Mouse (Mus musculus) natural killer cell, adult 2 months (primary cell): ENCODE data around the gene Ccdc144b.

Experiments used
- DNase-seq, 2 experiments: peaks; one replicate each; pipeline ENCODE4 v3.0.0; 2022; ENCODE audit warnings: low spot score in 2 of 2

The Ccdc144b gene

DNA sequence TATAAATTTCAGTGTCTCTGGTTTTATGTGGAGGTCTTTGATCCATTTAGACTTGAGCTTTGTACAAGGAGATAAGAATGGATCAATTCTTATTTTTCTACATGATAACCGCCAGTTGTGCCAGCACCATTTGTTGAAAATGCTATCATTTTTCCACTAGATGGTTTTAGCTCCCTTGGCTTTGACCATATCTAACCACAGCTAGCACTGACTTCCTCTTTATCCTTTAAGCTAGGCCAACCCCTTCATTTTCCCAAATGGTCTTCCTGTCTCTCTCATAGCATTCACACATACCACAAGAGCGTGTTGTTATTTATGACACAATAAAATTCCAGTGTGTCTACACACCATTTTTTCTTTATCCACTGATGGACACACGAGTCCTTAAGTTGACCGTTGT, 23.4 kb downstream of the Ccdc144b start:
- no peak for DNase-seq

DNA sequence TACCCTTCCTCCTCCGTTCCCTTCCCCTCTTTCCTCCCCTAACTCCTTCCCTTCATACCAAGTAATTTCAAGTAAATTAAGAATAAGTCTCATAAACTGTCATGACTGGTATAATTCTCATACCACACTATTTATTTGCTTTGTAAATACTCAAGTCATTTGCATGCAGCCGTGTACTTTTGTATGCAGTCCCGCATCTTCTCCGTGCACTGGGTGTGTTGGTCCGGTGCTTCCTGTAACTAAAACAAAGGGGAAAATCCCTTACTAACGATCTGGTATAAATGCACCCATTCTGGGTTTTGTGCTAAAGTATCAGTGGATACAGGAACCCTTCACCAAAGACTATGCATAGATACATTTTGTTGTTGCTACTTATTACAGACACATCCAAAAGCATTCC, 27.6 kb downstream of the Ccdc144b start:
- DNase-seq: no peak

DNA sequence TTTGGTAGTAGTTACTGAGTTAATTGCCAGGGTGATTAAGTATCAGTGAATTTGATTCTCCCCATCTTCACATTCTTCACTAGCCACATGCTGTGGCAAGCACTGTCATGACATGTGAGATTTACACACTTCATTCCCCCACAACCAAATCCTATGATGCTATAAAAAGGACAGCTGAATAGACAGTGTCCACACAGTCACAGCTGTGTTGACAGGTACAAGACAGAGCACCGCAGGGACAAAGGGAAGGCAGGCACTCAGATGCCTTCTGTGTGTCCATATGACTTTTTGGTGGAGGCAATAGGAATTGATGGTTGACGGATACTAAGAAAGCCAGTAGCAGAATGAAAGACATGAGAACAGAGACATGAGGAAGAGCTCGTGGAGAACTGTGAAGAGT, 42.1 kb downstream of the Ccdc144b start:
- no peak for DNase-seq

DNA sequence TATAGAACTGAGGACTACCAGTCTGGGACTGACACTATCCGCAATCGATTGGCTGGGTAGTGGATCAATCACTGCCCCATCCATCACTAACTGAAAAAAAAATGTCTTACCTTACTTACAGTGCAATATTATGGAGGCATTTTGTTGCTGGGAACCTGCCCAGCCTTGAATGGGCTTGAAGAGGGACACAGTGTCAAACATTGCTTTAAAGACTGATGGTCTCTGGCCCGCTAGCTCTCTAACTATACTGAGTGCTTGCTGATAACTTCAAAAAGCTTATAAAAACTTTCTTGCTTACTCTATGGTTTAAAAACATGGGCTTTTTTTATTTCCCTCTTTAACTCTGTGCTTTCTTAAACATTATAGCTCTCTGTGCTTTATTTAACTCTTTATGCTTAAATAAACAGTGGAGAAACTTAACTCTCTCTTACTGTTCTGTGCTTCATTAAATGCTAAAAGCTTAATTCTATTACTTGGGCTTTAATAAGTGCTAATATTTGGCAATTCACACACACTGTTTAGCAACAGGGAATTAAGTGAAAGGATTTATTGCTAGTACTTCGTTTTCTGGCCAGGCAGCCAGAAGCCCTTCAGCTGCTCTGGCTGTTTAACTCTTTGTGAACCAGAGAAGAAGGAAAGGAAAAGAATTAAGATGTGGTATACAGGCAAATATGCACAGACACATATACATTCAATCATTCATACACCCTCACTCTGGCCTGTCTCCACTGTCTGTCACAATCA, 44.8 kb downstream of the Ccdc144b start:
- no peak for DNase-seq

DNA sequence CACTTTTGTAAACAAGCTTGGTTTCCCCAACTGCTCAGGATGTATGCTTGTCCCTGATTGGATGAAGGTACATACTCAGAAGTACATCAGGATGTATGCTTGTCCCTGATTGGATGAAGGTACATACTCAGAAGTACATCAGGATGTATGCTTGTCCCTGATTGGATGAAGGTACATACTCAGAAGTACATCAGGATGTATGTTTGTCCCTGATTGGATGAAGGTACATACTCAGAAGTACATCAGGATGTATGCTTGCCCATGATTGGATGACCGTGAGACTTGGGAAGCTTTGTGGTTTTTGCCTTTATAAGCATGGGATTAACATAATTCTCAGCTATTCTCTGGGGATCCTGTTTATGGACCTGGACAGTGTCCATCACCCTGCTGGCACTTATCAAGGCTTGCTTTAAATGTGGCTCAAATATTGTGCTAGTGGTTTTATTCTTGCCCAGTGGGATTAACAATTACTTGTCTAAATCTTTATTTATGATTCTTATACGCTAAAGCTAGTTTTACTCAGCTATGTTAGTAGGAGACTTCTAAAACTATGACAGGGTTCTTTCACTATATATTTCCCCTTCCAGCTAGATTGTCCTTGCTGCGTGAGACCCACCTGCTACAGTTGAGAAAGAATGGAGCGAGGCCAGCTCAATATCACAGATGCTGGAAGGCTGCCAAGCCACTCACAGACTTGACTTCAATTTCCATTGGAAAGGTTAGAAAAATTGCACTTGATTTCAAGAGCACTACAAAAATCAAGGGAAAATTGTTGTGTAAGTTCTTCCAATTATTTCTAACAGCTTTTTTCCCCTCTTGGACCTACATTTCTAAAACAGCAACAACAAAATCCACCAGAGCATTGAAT, 49.1 kb downstream of the Ccdc144b start:
- DNase-seq: no peak

DNA sequence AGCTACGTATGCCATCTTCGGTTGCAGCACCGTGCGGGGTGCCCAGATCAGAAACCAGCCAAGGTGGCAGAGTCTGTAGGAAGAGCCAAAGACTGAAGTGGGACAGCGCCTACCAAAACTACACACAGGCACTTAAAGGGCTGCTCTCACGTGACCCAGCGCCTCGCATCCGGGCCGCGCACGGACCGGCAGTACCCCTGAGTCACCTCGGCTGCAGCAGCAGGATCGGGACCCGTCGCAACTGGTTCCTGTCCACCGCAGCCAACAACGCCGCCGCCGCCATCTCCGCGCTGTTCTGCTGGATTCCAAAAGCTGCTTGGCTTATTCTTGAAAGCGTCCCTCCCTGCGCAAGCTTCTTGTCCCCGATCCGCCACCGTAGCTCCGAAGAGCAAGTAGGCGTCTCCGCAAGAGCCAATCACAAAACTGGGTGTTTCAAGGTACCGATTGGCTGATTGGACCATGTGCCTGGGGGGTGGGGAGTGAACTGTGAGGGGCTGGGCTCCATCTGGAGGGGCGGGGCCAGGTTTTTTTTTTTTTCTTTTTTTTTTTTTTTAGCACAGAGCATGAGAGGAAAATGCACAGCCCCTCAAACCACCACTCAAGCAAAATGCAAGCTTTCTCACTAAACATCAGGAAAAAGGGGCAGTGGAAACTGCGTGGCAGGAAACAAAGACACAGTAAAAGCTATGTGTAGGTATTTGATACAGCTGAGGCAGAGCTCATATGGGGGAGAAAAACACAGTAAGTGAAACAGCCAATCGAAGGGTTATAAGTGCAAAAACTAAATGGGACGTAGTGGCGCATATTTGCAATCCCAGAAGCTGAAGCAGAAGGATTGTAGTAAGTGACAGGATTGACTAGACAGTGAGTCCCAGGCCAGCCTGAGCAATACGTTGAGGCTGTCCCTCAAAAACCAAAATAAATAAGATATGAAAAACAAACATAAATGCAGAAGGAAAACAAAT, 52.8 kb downstream of the Ccdc144b start, which contains the start of gene Mccc1:
Gene Mccc1 (minus strand): TSS at position 404 of the 965 bp plus-strand sequence.
- peak; percentile 89 to 93 for DNase-seq

DNA sequence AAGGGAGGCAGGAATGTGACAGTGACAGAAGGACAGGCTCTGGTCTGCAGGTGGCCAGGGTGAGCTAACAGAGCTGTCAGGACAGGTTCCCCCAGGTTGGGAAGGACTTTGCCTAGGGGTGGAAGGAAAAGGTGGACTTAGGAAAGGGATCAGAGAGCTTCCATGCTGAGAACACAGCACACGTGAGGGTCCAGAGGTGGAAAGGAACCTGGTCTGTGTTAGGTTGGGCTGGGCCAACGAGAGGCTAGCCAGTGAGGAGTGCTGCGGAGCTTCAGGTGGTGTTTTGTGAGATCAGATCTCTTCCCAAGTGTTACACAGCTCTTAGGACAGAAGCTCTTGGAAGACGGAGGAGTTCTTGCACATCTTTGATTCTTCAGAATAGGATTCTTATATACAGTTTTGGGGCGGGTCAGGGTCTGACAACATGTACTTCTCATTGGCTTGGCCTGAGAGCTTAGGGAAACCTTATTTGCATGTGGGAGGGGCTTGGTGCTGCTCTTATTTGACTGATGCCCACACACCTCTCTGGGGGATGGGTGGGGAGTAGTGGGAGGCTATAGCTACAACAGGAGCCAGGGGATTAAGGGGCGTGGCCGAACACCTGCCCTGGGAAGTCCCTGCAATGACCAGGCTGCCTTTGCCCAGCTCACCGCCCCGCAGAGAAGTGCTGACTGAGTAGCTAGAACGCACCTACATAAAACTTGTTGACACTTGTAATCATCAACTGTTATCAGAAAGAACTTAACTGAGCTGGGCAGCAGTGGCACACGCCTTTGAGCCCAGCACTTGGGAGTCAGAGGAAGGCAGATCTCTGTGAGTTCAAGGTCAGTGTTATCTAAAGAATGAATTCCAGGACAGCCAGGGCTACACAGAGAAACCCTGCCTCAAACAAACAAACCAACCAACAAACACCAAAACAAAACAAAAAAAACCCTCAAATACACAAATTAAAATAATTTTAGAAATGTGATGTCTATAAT, 58.5 kb downstream of the Ccdc144b start:
- DNase-seq: no peak

DNA sequence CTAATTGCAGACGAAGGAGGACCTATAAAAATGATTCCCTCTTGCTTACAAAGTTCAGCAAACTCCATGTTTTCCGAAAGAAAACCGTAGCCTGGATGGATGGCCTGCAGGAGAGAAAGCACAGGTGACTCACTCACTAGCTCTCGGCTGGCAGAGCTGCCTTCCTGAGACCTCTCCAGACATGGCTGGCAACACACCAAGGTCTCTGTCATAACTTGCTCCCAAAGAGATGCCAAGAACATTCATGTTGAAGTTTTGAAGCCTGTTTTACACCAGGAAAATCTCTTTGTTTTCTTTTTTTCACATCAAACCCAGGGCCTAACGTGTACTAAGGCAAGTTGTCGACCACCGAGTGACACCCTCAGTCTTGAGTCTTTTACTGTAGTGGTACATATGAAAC, 62.6 kb downstream of the Ccdc144b start:
- no peak for DNase-seq

DNA sequence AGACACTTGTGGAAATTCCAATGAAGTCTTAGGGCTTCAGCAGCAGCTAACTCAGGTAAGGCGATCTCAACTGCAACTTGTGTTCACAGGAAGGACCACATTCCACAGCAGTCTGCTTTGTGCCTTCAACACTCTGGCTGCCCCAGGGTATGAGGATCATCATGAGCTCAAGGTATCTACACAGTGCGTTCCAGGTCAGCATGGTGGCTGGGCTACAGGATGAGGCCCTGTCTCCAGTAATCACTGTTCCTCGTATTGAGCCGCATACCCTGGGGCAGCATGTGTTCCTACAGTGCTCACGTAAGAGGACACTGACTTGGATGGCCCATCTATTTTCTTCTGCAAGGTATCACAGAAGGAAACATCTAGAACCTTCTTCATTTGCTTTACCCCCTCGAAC, 65.3 kb downstream of the Ccdc144b start:
- DNase-seq: no peak

DNA sequence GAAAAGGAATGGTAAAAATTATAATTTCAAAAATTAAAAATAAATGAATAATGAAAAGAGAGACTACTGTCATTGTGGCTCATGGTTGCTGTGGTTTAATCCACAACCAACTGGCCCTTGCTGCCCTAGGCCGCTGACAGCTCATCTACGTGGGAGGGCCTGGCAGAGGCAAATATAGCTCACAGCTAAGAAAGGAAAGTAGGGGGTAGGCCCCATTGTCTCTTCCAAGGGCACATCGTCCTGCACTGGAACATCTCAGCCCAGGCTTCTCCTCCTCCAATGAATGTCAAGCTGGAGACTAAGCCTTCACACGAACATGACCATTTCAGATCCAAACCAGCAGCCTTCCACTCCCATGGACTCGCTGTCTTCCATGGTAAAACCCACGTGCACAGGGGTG, 67.1 kb downstream of the Ccdc144b start:
- DNase-seq: no peak

DNA sequence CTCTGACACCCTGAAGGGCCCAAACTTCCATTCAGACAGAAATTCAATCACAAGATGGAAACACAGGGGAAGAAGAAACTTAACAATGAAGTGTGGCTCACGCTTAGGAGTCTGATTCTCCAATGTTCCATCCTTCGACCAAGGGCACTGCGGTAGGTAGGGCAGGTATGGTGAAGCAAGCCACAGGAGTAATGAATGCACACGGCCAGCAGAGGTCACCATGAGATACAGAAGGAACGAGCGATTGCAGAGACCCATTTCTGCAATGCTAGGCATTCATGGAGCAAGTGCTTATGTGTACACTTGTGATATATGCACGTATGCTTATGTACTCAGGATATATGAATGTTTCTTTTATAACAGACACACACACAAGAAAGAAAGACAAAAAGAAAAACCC, 79.8 kb downstream of the Ccdc144b start:
- DNase-seq: peak in 1 of 2 experiments; percentile 19

DNA sequence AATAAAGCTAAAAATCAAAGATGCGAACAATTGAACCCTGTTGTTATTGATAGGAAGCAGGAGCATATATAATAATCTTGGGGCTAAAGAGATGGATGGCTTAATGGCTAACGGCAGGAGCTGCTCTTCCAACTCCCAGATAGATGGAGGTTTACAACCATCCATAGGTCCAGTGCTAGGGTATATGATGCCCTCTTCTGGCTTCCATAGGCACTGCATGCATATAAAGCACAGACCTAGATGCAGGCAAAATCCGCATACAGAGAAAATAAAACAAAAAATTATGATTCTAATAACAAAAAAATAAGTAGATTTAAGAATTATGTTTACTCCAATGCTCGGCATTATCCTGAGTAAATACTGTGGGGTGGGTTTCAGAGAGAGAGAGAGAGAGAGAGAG, 80.4 kb downstream of the Ccdc144b start:
- DNase-seq: peak in 1 of 2 experiments; percentile 11

DNA sequence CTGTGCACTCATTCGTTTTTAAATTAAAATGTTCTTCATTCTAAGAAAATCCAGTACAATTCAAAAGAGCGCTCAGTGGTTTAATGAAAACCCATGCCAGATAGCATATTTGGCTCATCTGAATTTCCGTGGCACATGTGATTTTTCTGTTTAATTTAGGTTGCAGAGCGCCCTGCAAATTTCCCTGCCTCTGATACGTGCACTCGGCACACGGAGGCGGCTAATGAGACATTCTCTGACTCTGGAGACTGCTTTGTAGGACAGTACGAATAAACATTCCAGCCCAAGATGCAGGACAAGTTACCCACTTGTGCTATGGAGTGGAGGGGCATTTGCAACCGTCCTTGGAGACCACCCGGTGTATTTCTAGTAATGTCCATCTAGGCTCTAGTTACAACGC, 82.2 kb downstream of the Ccdc144b start:
- no peak for DNase-seq

DNA sequence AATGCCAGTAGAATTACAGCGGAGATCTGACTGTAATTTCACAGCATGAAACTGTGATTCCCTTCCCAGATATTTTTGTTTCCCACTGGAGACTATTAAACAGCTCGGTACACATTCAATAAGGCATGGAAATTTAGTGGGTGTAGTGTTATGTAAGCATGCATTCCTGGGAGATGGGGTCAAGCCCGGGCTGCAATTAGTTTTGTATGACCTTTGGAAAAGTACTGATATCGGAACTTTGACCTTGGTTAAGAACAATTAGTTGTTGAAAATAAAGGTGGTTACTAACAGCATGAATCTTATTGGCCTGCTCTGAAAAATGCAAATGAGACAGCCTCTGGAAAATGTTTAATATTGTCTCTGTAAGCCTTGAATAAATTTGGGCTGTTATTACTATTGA, 82.9 kb downstream of the Ccdc144b start:
- no peak for DNase-seq

DNA sequence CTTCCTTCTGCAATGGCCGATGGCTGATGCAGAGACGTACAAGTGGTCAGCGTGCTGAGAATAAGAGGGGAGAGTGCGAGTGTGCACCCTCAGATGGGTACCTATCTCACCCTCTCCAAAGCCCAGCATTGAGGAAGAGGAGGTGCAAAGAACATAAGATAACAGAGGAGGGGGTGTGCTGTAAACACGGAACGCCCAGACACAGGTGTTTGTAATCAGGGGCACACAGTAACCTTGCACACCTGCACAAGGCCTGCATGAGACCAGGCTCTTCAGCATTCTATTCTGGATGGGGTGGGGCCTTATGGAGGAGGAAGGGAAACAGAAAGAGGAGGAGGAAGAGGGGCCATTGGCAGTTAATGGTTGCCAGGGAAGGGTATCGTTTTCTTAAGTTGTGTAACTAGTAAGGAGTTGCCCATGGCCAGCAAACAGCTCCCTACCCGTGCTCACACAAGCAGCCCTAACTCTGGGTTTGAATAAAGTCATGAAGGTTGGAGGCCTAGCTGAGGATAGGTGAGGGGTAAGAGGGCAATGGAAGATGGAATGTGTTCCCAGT, 85.9 kb downstream of the Ccdc144b start:
- no peak for DNase-seq

DNA sequence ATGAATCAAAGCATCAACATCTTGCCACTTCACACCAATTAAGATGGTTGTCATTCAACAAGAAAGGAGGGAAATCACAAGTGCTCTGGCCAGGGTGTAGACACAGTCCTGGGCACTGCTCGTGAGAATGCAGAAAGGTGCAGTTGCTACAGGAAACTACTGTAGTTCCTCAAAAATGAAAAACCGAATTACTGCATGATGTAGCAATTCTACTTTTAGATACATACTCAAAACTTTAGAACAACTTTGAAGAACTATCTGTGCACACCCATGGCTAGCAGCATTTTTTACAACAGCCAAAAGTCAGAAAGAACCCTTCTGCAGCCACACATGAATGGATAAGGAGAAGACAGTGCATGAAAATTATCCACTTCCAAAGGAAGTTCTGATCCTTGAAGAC, 86.9 kb downstream of the Ccdc144b start:
- DNase-seq: no peak

DNA sequence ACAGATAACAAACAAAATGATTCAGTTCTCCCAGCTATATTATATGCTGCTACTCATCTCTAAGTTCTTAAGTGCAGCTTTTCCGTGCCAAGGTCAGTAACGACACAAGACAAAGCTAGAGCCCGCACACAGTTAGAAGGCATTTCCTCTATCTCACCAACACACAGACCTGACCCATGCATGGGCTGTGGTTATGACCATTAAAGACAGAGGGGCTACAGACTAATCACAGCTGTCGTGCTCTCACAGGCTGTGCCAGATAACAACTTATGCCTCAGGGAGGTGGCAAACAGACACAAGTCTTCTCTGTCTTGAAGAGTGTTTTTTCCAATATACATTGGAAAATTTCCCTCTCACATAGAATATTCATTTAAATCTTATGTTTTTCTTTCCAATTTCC, 88.4 kb downstream of the Ccdc144b start:
- DNase-seq: no peak

DNA sequence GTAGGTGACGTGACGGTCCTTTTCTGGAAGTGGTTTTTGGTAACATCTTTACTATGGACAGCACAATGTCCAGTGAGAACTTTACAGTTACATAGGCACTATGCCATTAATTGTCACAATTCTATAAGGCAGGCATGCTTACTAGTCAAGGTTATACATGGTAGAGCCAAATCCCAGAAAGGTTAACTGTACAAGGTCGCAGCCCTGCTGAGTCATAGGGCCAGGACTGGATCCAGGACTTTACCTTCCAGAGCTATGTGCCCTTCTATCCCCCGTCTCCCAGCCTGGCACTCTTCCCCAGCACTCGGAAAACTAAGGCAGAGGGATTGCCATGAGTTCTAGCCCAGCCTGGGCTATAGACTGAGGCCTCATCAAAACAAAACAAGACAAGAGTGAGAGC, 89.4 kb downstream of the Ccdc144b start:
- no peak for DNase-seq

DNA sequence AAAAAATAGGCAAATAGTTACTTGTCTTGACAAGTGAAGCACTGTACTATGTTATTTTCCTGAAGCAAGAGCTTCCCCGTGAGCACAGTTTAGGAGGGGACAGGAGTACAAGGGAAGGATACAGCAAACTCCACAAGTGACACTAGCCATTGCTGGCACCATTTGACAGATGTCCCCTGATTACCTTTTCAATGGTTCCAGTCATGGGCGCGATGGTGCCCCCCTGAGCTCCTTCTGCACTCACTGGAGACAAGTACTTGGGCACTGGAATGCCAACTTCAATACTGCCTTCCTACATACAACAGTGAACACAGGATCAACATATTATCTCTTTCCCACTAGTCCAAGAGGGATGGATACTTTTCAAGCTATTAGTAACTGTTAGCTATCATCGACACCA, 89.9 kb downstream of the Ccdc144b start:
- no peak for DNase-seq

DNA sequence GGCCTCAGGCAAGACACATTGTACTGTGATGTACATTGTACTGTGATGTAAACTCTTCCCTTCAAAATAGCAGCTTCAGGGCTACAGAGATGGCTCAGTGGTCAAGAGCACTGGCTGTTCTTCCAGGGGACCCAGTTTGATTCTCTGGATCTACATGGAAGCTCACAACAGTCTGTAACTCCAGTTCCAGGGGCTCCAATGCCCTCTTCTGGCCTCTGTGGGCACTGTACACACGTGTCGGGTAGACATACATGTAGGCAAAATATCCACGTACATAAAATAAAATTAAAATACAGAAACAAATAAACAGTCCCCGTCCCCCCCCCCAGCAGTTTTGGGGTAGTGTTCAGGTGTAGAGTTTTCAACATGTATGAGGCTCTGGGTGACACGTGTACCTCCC, 90.4 kb downstream of the Ccdc144b start:
- DNase-seq: no peak
